ENCODE assay signal across 15 mouse cellular contexts in the genomic region with DNA sequence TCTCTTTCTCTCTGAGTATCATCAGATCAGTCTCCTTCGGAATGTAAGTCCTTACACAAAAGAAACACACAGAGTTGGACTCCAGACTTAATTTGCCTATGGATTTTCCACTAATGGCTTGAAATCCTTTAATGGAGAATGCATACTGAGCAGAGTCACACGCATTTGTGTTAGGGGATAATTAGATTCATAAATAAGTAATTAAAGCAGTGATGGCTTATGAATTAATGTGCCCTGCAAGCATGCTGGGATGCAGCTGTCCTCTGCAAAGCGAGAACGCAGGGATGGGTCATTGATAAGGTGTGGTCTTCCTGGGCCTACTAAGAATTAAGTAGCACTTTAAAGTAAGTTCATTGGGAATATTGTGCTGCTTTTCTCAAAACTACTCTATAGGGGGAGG.
"Had no signal": no experiment of that assay in that cellular context is flagged by ENCODE, and none has a peak within 500 bp of the region (broad histone marks: within the 10 kb centered on the region; RNA-seq: fewer than 3 reads in every experiment).

No protein-coding gene starts in this region.

- H3K4me3 ChIP-seq: kidney, embryonic 15.5 days; left cerebral cortex, adult 2 months; liver, embryonic 13.5 days; midbrain, embryonic 12.5 days; stomach, embryonic 15.5 days had no signal

- DNase-seq: kidney, adult 8-10 months; kidney, postnatal 10 days; kidney, postnatal 36 days; layer of hippocampus, postnatal 36 days; liver, embryonic 13.5 days; lung, adult 2 months; lung, postnatal 14 days; lung, postnatal 4 days; right cerebral cortex, postnatal 25 days; spleen, adult 18-20 months; thymus, postnatal 25 days had no signal

- H3K27ac ChIP-seq: kidney, embryonic 15.5 days; left cerebral cortex, adult 2 months; liver, embryonic 13.5 days; midbrain, embryonic 12.5 days; stomach, embryonic 15.5 days had no signal

- H3K36me3 ChIP-seq: kidney, embryonic 15.5 days; liver, embryonic 13.5 days; midbrain, embryonic 12.5 days; stomach, embryonic 15.5 days had no signal

- H3K4me2 ChIP-seq: kidney, embryonic 15.5 days; liver, embryonic 13.5 days; midbrain, embryonic 12.5 days; stomach, embryonic 15.5 days had no signal

- H3K27me3 ChIP-seq: kidney, embryonic 15.5 days; liver, embryonic 13.5 days; midbrain, embryonic 12.5 days; stomach, embryonic 15.5 days had no signal

- H3K4me1 ChIP-seq: kidney, embryonic 15.5 days; liver, embryonic 13.5 days; midbrain, embryonic 12.5 days; stomach, embryonic 15.5 days had no signal

- H3K9me3 ChIP-seq: midbrain, embryonic 12.5 days; stomach, embryonic 15.5 days had no signal

- H3K9ac ChIP-seq: kidney, embryonic 15.5 days; liver, embryonic 13.5 days; midbrain, embryonic 12.5 days; stomach, embryonic 15.5 days had no signal
